Mouse (Mus musculus): ENCODE data around the gene Prdm11. TPM values are rescaled to one million over a fixed set of nuclear protein-coding genes. Genes with fewer than 3 reads are reported as not detected.

Gene Prdm11
- polyA plus RNA-seq, 1 experiment = 6.3 TPM

DNA sequence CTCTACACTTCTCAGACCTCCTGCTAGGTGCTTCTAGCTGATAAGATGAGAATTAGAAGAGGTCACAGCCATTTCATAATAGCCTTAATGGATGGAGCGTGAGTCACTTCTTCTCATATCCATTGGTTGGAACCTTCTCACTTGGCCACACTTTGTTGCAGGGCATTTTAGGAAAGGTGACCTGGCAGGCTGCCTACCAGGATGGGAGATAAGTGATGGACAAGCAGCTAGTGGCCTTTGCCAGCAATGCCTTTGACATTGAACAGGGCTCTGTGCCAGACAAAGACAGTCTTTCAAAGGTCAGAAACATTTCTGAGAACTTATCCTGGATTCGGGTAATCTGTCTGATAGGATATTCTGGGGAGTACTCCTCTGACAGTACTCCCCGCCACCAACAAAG, 102.6 kb downstream of the Prdm11 start:
- no peak for TF ChIP-seq CTCF (IDR thresholded peaks at IDR 0.05; ENCODE audit: borderline replicate concordance, insufficient read depth, low read length)
- TF ChIP-seq POLR2A (IDR thresholded peaks at IDR 0.05; ENCODE audit: low read depth, low read length) = no peak
- no peak overlapping the region for H3K4me3 ChIP-seq (ENCODE audit: insufficient read depth, low read length)
- peaks cover 3% of the 10 kb centered on the region for H3K4me1 ChIP-seq (ENCODE audit: control insufficient read depth, insufficient read depth, low read length)
- H3K27ac ChIP-seq (ENCODE audit: insufficient read depth, low read length) = no peak overlapping the region

DNA sequence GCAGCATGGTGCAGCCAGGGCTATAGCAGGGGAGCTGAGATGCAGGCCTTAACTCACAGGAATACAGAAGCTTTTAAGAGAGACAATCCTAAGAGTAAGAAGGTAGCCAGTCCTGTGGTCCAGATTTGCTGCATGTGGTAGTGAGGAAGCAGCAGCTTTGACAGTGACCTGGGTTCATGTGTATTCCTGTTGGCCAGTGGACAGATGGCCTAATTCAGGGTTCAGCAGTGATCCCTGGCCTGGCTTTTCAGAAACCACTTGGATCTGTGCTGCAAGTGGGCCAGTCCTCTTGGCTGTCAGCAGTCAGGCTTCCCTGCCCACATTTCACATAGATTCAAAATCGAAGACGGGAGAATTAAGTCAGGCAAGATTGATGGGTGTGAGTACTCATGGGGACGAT, 104.5 kb downstream of the Prdm11 start:
- H3K27ac ChIP-seq (ENCODE audit: insufficient read depth, low read length) = no peak overlapping the region
- TF ChIP-seq CTCF (IDR thresholded peaks at IDR 0.05; ENCODE audit: borderline replicate concordance, insufficient read depth, low read length) (no peak), POLR2A (IDR thresholded peaks at IDR 0.05; ENCODE audit: low read depth, low read length) (no peak)
- H3K4me1 ChIP-seq (ENCODE audit: control insufficient read depth, insufficient read depth, low read length) = no peaks in the 10 kb centered on the region
- no peak overlapping the region for H3K4me3 ChIP-seq (ENCODE audit: insufficient read depth, low read length)

DNA sequence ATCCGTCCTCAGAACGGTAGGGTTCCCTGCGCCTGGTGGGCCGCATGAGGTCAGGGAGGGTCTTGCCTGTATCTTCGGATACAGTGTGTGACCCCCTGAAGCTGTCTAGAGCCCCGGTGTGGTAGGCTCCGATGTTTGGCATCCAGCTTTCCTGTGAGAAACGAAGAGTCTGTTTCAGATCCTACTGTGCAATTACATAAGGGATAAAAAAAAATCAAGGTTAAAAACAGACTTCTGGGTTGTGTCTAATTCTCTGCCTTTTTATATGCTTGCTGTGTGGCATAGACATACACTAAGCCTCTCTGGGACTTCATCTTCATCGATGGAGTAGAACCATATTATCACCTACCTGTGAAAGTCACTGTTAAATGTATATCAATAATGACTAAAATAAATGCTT, 105.0 kb downstream of the Prdm11 start:
- Histone ChIP-seq H3K27ac (ENCODE audit: insufficient read depth, low read length) (no peak overlapping the region), H3K4me3 (ENCODE audit: insufficient read depth, low read length) (no peak overlapping the region), H3K4me1 (ENCODE audit: control insufficient read depth, insufficient read depth, low read length) (no peaks in the 10 kb centered on the region)
- TF ChIP-seq POLR2A (IDR thresholded peaks at IDR 0.05; ENCODE audit: low read depth, low read length) (no peak), CTCF (IDR thresholded peaks at IDR 0.05; ENCODE audit: borderline replicate concordance, insufficient read depth, low read length) (no peak)

DNA sequence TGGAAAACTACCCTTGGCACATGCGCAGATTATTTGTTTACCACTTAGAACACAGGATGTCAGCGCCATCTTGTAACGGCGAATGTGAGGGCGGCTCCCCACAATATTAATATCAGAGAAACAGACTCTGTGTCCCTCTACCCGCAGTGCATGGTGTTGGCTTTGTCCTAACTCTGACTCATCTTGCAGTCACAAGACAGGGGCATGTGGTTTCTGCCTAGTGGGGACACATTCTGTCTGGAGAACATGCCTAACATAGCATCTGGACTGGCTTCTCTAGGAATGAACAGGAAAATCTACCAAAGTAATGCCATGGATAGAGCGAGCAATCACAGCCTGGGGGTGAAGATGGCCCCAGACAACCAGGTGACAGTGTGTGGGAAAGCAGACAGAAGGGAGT, 107.1 kb downstream of the Prdm11 start:
- H3K4me3 ChIP-seq (ENCODE audit: insufficient read depth, low read length) = no peak overlapping the region
- TF ChIP-seq CTCF (IDR thresholded peaks at IDR 0.05; ENCODE audit: borderline replicate concordance, insufficient read depth, low read length) (no peak), POLR2A (IDR thresholded peaks at IDR 0.05; ENCODE audit: low read depth, low read length) (no peak)
- H3K27ac ChIP-seq (ENCODE audit: insufficient read depth, low read length) = no peak overlapping the region
- H3K4me1 ChIP-seq (ENCODE audit: control insufficient read depth, insufficient read depth, low read length) = no peaks in the 10 kb centered on the region

DNA sequence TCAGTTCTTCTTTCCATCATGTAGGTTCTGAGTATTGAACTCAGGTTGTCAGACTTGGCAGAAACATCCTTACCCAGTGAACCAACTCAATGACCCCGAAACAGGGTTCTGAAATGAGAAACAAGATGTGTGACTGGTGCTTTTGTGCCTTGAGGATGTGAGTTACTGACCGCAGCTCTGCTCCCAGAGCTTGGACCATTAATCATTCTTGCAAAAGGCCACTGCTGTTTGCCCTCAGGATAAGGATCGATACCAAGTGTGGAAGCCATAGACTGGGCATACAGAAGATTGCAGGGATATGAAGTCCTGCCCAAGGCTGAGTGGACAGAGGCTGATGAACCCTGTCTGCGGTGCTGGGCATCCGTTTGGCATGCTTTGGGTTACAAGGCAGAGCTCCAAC, 107.9 kb downstream of the Prdm11 start:
- H3K4me3 ChIP-seq (ENCODE audit: insufficient read depth, low read length) = no peak overlapping the region
- no peaks in the 10 kb centered on the region for H3K4me1 ChIP-seq (ENCODE audit: control insufficient read depth, insufficient read depth, low read length)
- no peak overlapping the region for H3K27ac ChIP-seq (ENCODE audit: insufficient read depth, low read length)
- TF ChIP-seq CTCF (IDR thresholded peaks at IDR 0.05; ENCODE audit: borderline replicate concordance, insufficient read depth, low read length) = no peak
- TF ChIP-seq POLR2A (IDR thresholded peaks at IDR 0.05; ENCODE audit: low read depth, low read length) = no peak

DNA sequence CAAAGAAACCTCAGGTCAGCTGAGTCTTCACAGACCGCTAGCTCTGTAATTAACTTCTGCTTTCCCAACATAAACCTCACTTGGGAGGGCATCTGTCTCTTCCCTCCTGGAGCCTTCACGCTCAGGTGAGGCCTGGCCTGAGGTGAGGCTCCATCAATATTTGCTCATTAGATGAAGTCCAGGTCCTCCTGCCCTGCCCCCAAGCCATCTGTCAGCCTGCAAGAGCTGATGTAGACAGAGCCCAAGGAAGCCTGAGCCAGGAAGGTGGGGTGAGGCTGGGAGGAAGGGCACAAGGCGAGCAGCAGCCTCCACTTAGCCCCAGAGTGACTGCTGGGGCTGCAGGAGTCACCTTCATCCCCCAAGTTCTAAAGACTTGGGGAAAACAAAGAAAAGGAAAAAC, 110.5 kb downstream of the Prdm11 start:
- no peak overlapping the region for H3K27ac ChIP-seq (ENCODE audit: insufficient read depth, low read length)
- no peaks in the 10 kb centered on the region for H3K4me1 ChIP-seq (ENCODE audit: control insufficient read depth, insufficient read depth, low read length)
- TF ChIP-seq POLR2A (IDR thresholded peaks at IDR 0.05; ENCODE audit: low read depth, low read length) (no peak), CTCF (IDR thresholded peaks at IDR 0.05; ENCODE audit: borderline replicate concordance, insufficient read depth, low read length) (no peak)
- no peak overlapping the region for H3K4me3 ChIP-seq (ENCODE audit: insufficient read depth, low read length)

DNA sequence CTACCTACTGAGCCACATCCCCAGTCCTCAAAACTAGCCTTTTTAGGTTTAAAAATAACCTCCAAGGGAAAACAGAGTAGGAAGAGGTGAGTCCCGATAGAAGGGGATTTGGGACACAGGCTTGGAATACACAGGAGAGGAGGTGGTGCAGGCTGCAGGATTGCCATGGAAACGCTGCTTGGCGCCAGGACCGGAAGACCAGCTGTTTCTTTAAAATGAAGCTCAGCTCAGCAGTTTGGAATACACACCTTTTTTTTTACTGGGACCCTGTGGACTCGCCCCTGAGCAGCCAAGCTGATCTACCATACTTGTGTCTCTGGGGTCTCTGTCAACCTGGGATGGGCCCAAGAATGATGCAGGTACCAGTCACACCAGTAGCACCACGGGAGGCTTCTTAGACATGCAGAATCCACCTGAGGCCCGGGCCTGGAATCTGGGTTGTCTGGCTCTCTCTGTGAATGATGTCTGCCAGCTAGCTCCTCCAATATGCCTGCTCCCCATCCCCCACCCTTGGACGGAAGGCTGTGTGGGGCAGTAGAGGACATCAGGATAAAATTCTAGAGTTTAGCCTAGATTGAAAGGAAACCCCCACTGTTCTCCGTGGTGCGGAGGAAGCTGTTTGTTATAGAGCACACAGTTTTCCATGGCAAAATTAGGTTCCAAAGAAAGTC, 111.5 kb downstream of the Prdm11 start:
- Histone ChIP-seq H3K4me3 (ENCODE audit: insufficient read depth, low read length) (no peak overlapping the region), H3K27ac (ENCODE audit: insufficient read depth, low read length) (no peak overlapping the region), H3K4me1 (ENCODE audit: control insufficient read depth, insufficient read depth, low read length) (no peaks in the 10 kb centered on the region)
- TF ChIP-seq POLR2A (IDR thresholded peaks at IDR 0.05; ENCODE audit: low read depth, low read length) = no peak

DNA sequence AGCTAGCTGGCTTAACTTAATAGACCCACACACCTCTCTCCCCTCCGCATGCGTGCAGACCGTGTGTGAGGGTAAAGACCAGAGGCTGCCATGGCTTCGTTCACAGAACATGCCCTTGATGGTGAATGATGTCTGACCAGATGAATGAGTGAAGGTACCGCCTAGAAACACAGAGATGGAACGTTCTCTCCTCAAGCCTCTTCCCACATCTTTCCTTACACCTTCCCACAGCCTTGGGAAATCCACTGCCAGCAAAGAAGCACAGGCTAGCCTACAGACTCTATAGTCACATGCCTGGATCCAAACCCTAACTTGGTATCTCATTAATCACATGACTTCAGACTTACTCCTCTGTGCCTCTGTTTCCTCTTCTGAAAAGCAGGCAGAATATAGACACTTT, 112.6 kb downstream of the Prdm11 start:
- TF ChIP-seq CTCF (IDR thresholded peaks at IDR 0.05; ENCODE audit: borderline replicate concordance, insufficient read depth, low read length) = no peak
- no peak for TF ChIP-seq POLR2A (IDR thresholded peaks at IDR 0.05; ENCODE audit: low read depth, low read length)
- Histone ChIP-seq H3K4me1 (ENCODE audit: control insufficient read depth, insufficient read depth, low read length) (no peaks in the 10 kb centered on the region), H3K27ac (ENCODE audit: insufficient read depth, low read length) (no peak overlapping the region)

DNA sequence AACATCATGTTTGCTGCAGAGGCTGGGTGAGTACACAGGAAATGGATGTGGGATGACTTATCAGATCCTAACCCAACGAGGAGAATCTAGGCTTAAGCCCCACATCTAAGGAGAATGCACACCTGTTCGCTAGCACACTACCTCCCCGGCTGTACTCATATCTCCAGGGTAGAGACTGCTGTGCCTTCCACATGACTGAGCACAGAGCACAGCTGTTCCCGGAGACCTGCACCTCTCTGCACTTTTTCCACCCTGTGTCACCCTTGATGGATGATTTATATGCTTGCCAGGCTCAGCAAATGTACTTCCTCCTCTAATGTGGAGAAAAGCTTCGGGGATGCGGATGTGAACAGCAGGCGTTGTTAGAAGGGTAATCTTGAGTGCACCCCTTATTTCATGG, 114.9 kb downstream of the Prdm11 start:
- Histone ChIP-seq H3K4me1 (ENCODE audit: control insufficient read depth, insufficient read depth, low read length) (no peaks in the 10 kb centered on the region), H3K4me3 (ENCODE audit: insufficient read depth, low read length) (no peak overlapping the region), H3K27ac (ENCODE audit: insufficient read depth, low read length) (no peak overlapping the region)
- TF ChIP-seq CTCF (IDR thresholded peaks at IDR 0.05; ENCODE audit: borderline replicate concordance, insufficient read depth, low read length) (no peak), POLR2A (IDR thresholded peaks at IDR 0.05; ENCODE audit: low read depth, low read length) (no peak)

More for the DNA sequence above, 112.6 kb downstream of the Prdm11 start:
- H3K4me3 ChIP-seq (ENCODE audit: insufficient read depth, low read length) = no peak overlapping the region

DNA sequence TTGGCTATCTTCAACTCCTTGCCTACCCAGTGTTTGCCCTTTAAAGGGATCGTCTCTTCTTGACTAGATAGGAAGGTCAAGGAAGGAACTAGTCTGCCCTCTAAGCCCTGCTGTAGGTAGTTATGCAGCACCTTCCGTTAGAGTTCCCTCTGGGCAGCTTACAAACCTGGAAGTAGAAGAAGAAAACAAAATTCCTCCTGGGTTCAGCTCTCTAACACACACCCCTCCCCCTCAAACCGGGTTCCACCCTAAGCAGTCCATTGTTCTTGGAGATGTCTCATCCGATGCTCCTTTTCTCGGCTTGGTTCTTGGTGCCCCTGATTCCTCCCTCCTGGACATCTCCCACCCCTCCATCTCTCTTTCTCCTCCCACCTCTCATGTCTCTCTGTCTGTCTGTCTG, 116.3 kb downstream of the Prdm11 start:
- Histone ChIP-seq H3K27ac (ENCODE audit: insufficient read depth, low read length) (no peak overlapping the region), H3K4me1 (ENCODE audit: control insufficient read depth, insufficient read depth, low read length) (no peaks in the 10 kb centered on the region), H3K4me3 (ENCODE audit: insufficient read depth, low read length) (no peak overlapping the region)
- no peak for TF ChIP-seq POLR2A (IDR thresholded peaks at IDR 0.05; ENCODE audit: low read depth, low read length)
- TF ChIP-seq CTCF (IDR thresholded peaks at IDR 0.05; ENCODE audit: borderline replicate concordance, insufficient read depth, low read length) = no peak
